Mouse (Mus musculus): ENCODE data around the gene Pold2. TPM values are rescaled to one million over a fixed set of nuclear protein-coding genes. Genes with fewer than 3 reads are reported as not detected.

Pold2 gene
- polyA plus RNA-seq, 1 experiment = 50.2 TPM

- H3K27ac ChIP-seq (ENCODE audit: insufficient read depth, low read depth, low read length) = no peak overlapping the region
- TF ChIP-seq POLR2A (IDR thresholded peaks at IDR 0.05; ENCODE audit: low read depth, low read length) = no peak
- no peak for TF ChIP-seq CTCF (conservative IDR thresholded peaks at IDR 0.05; ENCODE audit: insufficient read depth, insufficient read length, low read depth, low read length)
- DNase-seq = no peak
- WGBS = 81% methylated on average over 10 of the region's 10 CpGs
- no peaks in the 10 kb centered on the region for H3K4me1 ChIP-seq (ENCODE audit: control insufficient read depth, insufficient read depth, low read length)
- no peaks in the 10 kb centered on the region for H3K36me3 ChIP-seq (ENCODE audit: control insufficient read depth, insufficient read depth, low read length)
- no peak overlapping the region for H3K4me3 ChIP-seq (ENCODE audit: insufficient read depth, low read depth, low read length)
- H3K27me3 ChIP-seq (replicated peaks; ENCODE audit: control insufficient read depth, insufficient read depth, low read length) = no peaks in the 10 kb centered on the region
These were observed 27.9 kb upstream of the Pold2 start for GRCm38 (mm10) chr11:5905778-5906518.

- no peak for DNase-seq
- TF ChIP-seq POLR2A (IDR thresholded peaks at IDR 0.05; ENCODE audit: low read depth, low read length) (no peak), CTCF (conservative IDR thresholded peaks at IDR 0.05; ENCODE audit: insufficient read depth, insufficient read length, low read depth, low read length) (no peak)
- Histone ChIP-seq H3K4me1 (ENCODE audit: control insufficient read depth, insufficient read depth, low read length) (no peaks in the 10 kb centered on the region), H3K4me3 (ENCODE audit: insufficient read depth, low read depth, low read length) (no peak overlapping the region), H3K27me3 (replicated peaks; ENCODE audit: control insufficient read depth, insufficient read depth, low read length) (no peaks in the 10 kb centered on the region), H3K36me3 (ENCODE audit: control insufficient read depth, insufficient read depth, low read length) (no peaks in the 10 kb centered on the region), H3K27ac (ENCODE audit: insufficient read depth, low read depth, low read length) (no peak overlapping the region)
- 95% methylated on average over 6 of the region's 6 CpGs for WGBS
These were observed 26.8 kb upstream of the Pold2 start for GRCm38 (mm10) chr11:5904871-5905270.

- Histone ChIP-seq H3K27ac (ENCODE audit: insufficient read depth, low read depth, low read length) (no peak overlapping the region), H3K4me1 (ENCODE audit: control insufficient read depth, insufficient read depth, low read length) (no peaks in the 10 kb centered on the region), H3K36me3 (ENCODE audit: control insufficient read depth, insufficient read depth, low read length) (no peaks in the 10 kb centered on the region), H3K27me3 (replicated peaks; ENCODE audit: control insufficient read depth, insufficient read depth, low read length) (no peaks in the 10 kb centered on the region), H3K4me3 (ENCODE audit: insufficient read depth, low read depth, low read length) (no peak overlapping the region)
- no peak for DNase-seq
- WGBS = 84% methylated on average over 19 of the region's 19 CpGs
- no peak for TF ChIP-seq CTCF (conservative IDR thresholded peaks at IDR 0.05; ENCODE audit: insufficient read depth, insufficient read length, low read depth, low read length)
- no peak for TF ChIP-seq POLR2A (IDR thresholded peaks at IDR 0.05; ENCODE audit: low read depth, low read length)
These were observed 26.3 kb upstream of the Pold2 start for GRCm38 (mm10) chr11:5904357-5904756.

GRCm38 (mm10) chr11:5903844-5904243, 25.8 kb upstream of the Pold2 start:
- TF ChIP-seq CTCF (conservative IDR thresholded peaks at IDR 0.05; ENCODE audit: insufficient read depth, insufficient read length, low read depth, low read length) = no peak
- TF ChIP-seq POLR2A (IDR thresholded peaks at IDR 0.05; ENCODE audit: low read depth, low read length) = no peak
- no peak overlapping the region for H3K27ac ChIP-seq (ENCODE audit: insufficient read depth, low read depth, low read length)
- H3K4me1 ChIP-seq (ENCODE audit: control insufficient read depth, insufficient read depth, low read length) = no peaks in the 10 kb centered on the region
- 81% methylated on average over 2 of the region's 2 CpGs for WGBS
- no peaks in the 10 kb centered on the region for H3K27me3 ChIP-seq (replicated peaks; ENCODE audit: control insufficient read depth, insufficient read depth, low read length)
- H3K4me3 ChIP-seq (ENCODE audit: insufficient read depth, low read depth, low read length) = no peak overlapping the region
- DNase-seq = no peak
- H3K36me3 ChIP-seq (ENCODE audit: control insufficient read depth, insufficient read depth, low read length) = no peaks in the 10 kb centered on the region

- DNase-seq = no peak
- WGBS = 26% methylated on average over 6 of the region's 6 CpGs
- no peak overlapping the region for H3K4me3 ChIP-seq (ENCODE audit: insufficient read depth, low read depth, low read length)
- TF ChIP-seq POLR2A (IDR thresholded peaks at IDR 0.05; ENCODE audit: low read depth, low read length) (no peak), CTCF (conservative IDR thresholded peaks at IDR 0.05; ENCODE audit: insufficient read depth, insufficient read length, low read depth, low read length) (no peak)
- no peaks in the 10 kb centered on the region for H3K4me1 ChIP-seq (ENCODE audit: control insufficient read depth, insufficient read depth, low read length)
- no peak overlapping the region for H3K27ac ChIP-seq (ENCODE audit: insufficient read depth, low read depth, low read length)
- H3K36me3 ChIP-seq (ENCODE audit: control insufficient read depth, insufficient read depth, low read length) = no peaks in the 10 kb centered on the region
- no peaks in the 10 kb centered on the region for H3K27me3 ChIP-seq (replicated peaks; ENCODE audit: control insufficient read depth, insufficient read depth, low read length)
These were observed 24.3 kb upstream of the Pold2 start for GRCm38 (mm10) chr11:5902390-5902789.

- WGBS = 5% methylated on average over 32 of the region's 32 CpGs
- Histone ChIP-seq H3K4me1 (ENCODE audit: control insufficient read depth, insufficient read depth, low read length) (no peaks in the 10 kb centered on the region), H3K36me3 (ENCODE audit: control insufficient read depth, insufficient read depth, low read length) (no peaks in the 10 kb centered on the region), H3K27ac (ENCODE audit: insufficient read depth, low read depth, low read length) (no peak overlapping the region), H3K4me3 (ENCODE audit: insufficient read depth, low read depth, low read length) (no peak overlapping the region), H3K27me3 (replicated peaks; ENCODE audit: control insufficient read depth, insufficient read depth, low read length) (no peaks in the 10 kb centered on the region)
- TF ChIP-seq CTCF (conservative IDR thresholded peaks at IDR 0.05; ENCODE audit: insufficient read depth, insufficient read length, low read depth, low read length) = no peak
- TF ChIP-seq POLR2A (IDR thresholded peaks at IDR 0.05; ENCODE audit: low read depth, low read length) = no peak
- DNase-seq = peak; percentile 16
These were observed 23.9 kb upstream of the Pold2 start for GRCm38 (mm10) chr11:5901950-5902349.

GRCm38 (mm10) chr11:5901320-5901719, 23.2 kb upstream of the Pold2 start:
- Histone ChIP-seq H3K36me3 (ENCODE audit: control insufficient read depth, insufficient read depth, low read length) (no peaks in the 10 kb centered on the region), H3K27me3 (replicated peaks; ENCODE audit: control insufficient read depth, insufficient read depth, low read length) (no peaks in the 10 kb centered on the region), H3K27ac (ENCODE audit: insufficient read depth, low read depth, low read length) (no peak overlapping the region), H3K4me3 (ENCODE audit: insufficient read depth, low read depth, low read length) (no peak overlapping the region), H3K4me1 (ENCODE audit: control insufficient read depth, insufficient read depth, low read length) (no peaks in the 10 kb centered on the region)
- DNase-seq = no peak
- no peak for TF ChIP-seq CTCF (conservative IDR thresholded peaks at IDR 0.05; ENCODE audit: insufficient read depth, insufficient read length, low read depth, low read length)
- TF ChIP-seq POLR2A (IDR thresholded peaks at IDR 0.05; ENCODE audit: low read depth, low read length) = no peak
- 47% methylated on average over 3 of the region's 3 CpGs for WGBS

All from kidney, adult 2 months (tissue).